Mouse (Mus musculus) bone marrow, adult 2 months (tissue): ENCODE measurements around the gene Trabd2b.

Experiments
- CTCF ChIP-seq: fragments of 200-500 bp; IDR thresholded peaks from 2 replicates; pipeline ENCODE4 v1.5.1; 2011; ENCODE audit warnings: low read length, control low read depth; ENCODE audit not compliant: control insufficient read depth, insufficient read depth
- POLR2A ChIP-seq: fragments of 200-500 bp; IDR thresholded peaks from 2 replicates; pipeline ENCODE4 v1.6.1; 2011; ENCODE audit warnings: low read depth, mild to moderate bottlenecking, control low read depth, low read length, borderline replicate concordance; ENCODE audit not compliant: control insufficient read depth

- TF ChIP-seq CTCF (no peak), POLR2A (no peak)
These were observed 201.3 kb downstream of the Trabd2b start for GRCm38 (mm10) chr4:114607873-114608272.
